Mouse (Mus musculus): ENCODE measurements around the gene Hdhd3.

DNA sequence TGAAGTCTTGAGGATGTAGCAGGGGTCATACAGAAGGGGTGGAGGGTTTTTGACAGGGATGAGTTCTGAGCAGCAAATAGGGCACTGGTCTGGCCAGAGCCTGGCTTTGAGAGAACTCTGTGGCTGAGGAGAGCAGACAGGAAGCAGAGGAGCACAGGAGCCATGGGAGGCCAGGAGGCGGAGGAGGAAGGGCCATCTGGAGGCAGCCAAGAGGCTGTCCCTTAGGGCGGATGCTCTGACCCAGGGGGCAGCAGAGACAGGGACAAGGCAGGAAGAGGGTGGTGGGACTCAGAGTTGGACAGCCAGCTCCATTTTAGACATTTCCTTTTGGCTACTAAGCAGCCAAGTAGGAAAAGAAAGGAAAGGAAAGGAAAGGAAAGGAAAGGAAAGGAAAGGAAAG, 12.8 kb upstream of the Hdhd3 start:
- no peak for TF ChIP-seq CTCF (IDR thresholded peaks at IDR 0.05; ENCODE audit: low read depth, low read length)
- TF ChIP-seq POLR2A (IDR thresholded peaks at IDR 0.05; ENCODE audit: borderline replicate concordance, low read depth, low read length), result no peak
